Mouse (Mus musculus): ENCODE measurements around the gene Lsm2.

Gene Lsm2

DNA sequence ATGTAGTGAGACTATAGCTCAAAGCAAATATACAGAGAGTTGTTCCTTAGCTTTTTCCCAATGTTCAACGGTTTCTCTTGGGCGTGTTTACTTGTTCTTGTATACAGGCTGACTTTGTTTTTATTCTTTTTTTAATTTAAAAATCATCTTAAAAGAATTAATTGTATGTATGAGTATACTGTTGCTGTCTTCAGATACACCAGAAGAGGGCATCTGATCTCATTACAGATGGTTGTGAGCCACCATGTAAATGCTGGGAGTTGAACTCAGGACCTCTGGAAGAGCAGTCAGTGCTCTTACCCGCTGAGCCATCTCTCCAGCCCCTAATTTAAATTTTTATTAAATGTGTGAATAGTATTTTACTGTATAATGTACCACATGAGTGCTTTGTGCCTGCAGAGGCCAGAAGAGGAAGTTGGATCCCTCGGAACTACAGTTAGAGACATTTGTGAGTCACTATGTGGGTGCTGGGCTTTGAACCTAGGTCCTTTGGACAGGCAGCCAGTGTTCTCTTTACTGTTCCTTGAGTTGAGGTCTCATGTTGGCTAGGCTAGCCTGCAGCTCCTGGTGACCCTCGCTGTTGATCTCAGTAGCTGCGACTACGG is 25.8 kb downstream of the Lsm2 start:
- in situ Hi-C loops (cut with MboI, MseI), result loop anchor here in 1 of 2 experiments (10.0 kb wide), 1 partner anchor 227 kb away; the partner anchor contains the start of genes Atp6v1g2 and Nfkbil1

GRCm38 (mm10) chr17:35009586-35009985 is 27.9 kb downstream of the Lsm2 start:
- in situ Hi-C loops (cut with MboI, MseI), result loop anchor here in 1 of 2 experiments (10.0 kb wide), 1 partner anchor 225 kb away; the partner anchor contains the start of genes Atp6v1g2 and Nfkbil1

DNA sequence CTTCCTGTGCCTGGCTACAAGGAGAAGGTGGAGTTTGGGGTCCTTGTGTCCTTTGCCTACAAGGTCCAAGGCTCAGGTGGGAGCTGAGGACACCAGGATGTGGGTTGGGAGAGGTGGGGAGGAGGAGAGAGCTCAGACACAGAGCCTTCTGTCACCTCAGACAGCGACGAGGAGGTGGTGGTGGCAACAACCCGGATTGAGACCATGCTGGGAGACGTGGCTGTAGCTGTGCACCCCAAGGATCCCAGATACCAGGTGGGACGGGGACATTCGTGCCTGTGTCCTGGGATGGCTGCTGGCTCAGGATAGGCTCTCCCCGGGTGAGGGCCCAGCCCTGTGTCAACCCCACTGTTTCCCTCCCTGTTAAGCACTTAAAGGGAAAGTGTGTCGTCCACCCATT is 29.8 kb downstream of the Lsm2 start:
- in situ Hi-C loops (cut with MboI, MseI), result no loop called here

DNA sequence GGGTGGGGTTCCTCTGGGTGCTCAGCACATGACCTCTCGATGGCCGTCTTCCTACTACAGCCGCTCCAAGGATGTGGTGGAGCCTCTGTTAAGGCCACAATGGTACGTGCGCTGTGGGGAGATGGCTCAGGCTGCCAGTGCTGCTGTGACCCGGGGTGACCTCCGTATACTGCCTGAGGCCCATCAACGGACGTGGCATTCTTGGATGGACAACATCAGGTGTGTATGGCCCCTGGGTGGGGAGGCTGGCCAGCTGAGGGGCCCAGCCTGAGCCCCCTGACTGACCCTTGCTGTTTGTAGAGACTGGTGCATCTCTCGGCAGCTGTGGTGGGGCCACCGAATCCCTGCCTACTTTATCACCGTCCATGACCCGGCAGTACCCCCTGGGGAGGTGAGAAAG is 30.8 kb downstream of the Lsm2 start:
- in situ Hi-C loops (cut with MboI, MseI), result no loop called here

DNA sequence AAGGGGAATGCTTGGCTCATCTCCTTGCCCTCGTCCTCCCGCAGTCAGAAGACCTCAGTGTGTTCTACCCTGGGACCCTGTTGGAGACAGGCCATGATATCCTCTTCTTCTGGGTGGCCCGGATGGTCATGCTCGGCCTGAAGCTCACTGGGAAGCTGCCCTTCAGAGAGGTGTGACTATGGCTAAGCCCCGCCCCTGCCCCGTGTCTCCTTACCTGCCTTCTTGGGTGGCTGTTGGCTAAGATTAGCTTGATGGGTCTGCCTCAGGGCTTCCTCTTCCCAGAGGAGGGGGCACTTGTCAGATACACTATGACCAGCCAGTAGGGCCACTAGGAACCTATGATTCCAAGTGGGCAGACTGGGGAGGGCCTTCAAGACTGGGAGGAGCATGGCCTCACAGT is 31.6 kb downstream of the Lsm2 start:
- in situ Hi-C loops (cut with MboI, MseI), result no loop called here

- in situ Hi-C loops (cut with MboI, MseI), result no loop called here
These were observed 33.6 kb downstream of the Lsm2 start for GRCm38 (mm10) chr17:35015296-35015695.

DNA sequence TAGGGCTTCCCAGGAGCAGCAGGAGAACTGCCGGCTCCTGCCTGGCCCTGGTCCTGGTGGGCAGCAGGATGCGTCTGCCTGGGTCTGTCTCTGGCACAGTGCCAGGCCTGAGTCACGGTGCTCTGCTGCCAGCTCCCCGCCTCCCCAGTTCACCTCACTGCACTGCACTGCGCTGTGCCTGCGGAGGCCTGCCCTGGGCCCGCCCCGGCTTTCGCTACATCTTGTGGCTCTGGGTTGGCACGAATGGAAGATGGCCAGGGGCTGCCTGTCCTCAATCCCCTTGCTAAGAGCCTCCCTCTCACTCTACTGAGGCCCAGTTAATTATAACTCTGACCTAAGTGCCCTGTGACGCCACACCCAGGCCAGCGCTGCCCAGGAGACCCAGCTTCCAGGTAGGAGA is 34.7 kb downstream of the Lsm2 start, which contains the start of gene Vwa7:
Gene Vwa7 (plus strand): TSS at position 204 of the 400 bp plus-strand sequence.
- in situ Hi-C loops (cut with MboI, MseI), result no loop called here

DNA sequence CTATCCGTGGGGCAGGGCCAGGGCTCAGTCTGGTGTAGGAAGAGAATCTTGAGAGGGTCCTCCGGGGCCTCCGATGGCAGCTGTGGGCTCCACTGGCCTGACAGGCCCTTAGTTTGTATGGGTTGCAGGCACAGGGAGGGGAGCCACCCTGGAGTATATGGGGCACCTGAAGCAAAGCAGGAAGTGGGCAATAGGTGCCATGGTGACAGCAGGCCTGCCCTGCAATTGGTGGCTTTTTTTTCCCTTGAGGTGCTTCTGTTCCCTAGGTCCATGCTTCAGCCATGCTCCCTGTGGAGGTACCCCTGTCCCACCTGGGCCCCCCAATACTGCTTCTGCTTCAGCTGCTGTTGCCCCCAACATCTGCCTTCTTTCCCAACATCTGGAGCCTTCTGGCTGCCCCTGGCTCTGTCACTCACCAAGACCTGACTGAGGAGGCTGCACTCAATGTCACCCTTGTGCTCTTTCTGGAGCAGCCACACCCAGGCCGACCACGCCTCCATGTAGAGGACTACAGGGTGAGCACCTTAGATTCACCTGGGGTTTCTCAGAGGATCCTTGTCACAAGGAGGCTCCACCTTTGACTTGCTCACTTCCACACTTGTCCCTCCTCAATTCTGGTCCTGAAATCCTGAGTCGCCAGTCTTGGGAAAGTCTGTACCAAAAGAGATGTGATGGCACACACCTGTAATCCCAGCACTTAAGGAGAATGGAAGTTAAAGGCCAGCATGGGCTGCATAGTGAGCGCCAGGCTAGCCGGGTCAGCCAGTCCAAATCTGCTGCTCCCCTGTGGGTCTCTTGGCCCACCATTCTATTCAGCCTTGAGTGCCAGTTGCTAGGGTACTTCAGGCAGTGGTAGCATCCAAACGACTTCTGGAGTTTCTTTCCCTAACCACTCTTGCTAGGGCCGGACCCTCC is 35.4 kb downstream of the Lsm2 start:
- in situ Hi-C loops (cut with MboI, MseI), result no loop called here

DNA sequence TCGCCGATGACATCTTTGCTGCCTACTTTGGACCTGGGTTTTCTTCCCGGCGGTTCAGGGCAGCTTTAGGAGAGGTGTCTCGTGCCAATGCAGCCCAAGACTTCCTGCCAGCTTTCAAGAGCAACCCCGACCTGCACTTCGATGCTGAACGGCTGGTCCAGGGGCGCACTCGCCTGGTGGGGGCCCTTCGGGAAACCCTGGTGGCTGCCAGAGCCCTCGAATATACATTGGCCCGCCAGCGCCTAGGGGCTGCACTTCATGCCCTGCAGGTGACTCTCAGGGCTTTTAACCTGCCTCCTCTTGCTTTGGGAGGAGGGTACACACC is 36.0 kb downstream of the Lsm2 start:
- in situ Hi-C loops (cut with MboI, MseI), result no loop called here

- in situ Hi-C loops (cut with MboI, MseI), result no loop called here
These were observed 36.5 kb downstream of the Lsm2 start for GRCm38 (mm10) chr17:35018171-35018570.

GRCm38 (mm10) chr17:35019894-35020293 is 38.2 kb downstream of the Lsm2 start:
- in situ Hi-C loops (cut with MboI, MseI), result loop anchor here (5.0 kb wide), 1 partner anchor 42 kb away; no protein-coding TSS in a partner anchor

DNA sequence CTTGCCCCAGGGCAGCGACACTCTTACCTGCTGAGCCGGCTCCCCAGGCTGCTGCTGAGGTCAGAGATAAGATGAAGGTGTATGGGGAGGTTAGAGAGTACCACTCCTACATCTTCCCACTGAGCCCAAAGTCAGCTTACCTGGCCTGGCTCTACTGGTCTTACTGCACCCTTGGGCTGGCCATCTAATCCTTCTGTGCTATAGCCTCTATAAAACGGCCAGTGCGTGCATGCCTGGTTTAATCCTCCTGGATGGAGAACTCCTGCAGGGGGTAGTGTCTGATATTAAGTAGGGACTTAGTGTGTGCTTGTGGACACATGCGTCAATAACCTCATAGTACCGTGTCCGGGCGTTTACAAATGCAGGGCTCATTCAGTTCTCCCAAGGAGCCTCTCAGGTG is 38.9 kb downstream of the Lsm2 start:
- in situ Hi-C loops (cut with MboI, MseI), result loop anchor here (5.0 kb wide), 1 partner anchor 42 kb away; no protein-coding TSS in a partner anchor

DNA sequence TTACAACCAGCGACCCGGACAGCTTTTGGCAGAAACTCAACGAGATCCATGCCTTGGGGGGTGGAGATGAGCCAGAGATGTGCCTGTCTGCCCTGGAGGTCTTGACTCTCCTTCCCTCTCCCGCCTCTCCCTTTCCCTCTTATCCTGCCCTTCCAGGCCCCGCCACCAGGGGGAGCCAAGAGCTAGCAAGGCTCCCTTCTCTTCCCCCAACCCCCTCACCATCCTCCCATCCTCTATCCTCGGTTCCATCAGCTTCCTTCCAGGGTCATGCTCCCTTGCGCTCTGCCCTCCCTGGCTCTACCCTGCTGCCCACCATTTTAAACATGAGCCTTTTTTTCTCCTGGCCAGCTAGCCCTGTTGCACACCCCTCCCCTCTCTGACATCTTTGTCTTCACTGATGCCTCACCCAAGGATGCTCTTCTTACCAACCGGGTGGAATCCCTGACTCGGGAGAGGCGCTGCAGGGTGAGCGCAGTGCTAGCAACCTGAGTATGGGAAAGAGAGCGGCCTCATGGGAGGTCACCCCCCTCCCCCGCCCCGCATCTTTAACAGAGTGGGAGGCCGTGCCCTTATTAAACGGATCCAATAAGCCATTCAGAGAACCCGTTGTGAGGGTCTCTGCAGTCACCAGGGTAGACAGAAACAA is 39.6 kb downstream of the Lsm2 start:
- in situ Hi-C loops (cut with MboI, MseI), result loop anchor here (5.0 kb wide), 1 partner anchor 41 kb away; no protein-coding TSS in a partner anchor

GRCm38 (mm10) chr17:35021842-35022477 is 40.3 kb downstream of the Lsm2 start:
- in situ Hi-C loops (cut with MboI, MseI), result loop anchor here (5.0 kb wide), 1 partner anchor 40 kb away; no protein-coding TSS in a partner anchor

GRCm38 (mm10) chr17:35022541-35023060 is 40.9 kb downstream of the Lsm2 start:
- in situ Hi-C loops (cut with MboI, MseI), result loop anchor here (5.0 kb wide), 1 partner anchor 40 kb away; no protein-coding TSS in a partner anchor

- in situ Hi-C loops (cut with MboI, MseI), result loop anchor here (5.0 kb wide), 1 partner anchor 39 kb away; no protein-coding TSS in a partner anchor
These were observed 41.6 kb downstream of the Lsm2 start for GRCm38 (mm10) chr17:35023221-35023620.

DNA sequence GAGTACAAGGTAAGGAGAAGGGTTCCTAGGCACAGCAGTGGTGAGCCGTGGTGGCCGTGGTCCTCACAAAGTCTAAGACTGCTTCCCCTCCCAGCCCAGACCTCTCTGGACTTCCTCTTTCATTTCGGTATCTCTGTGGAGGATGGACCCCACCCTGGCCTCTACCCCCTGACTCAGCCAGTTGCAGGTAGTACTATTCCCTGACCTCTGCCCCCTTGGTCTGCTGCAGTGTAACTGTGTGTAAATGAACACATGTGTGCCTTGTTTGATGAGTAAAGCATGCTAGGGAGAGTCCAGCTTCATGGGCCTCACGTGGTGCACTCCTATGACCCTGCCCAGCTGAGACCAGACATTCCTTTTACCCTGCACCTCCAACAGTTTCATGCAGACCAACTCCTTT is 42.1 kb downstream of the Lsm2 start:
- in situ Hi-C loops (cut with MboI, MseI), result loop anchor here (5.0 kb wide), 1 partner anchor 39 kb away; no protein-coding TSS in a partner anchor

- in situ Hi-C loops (cut with MboI, MseI), result loop anchor here (5.0 kb wide), 1 partner anchor 38 kb away; no protein-coding TSS in a partner anchor
These were observed 42.6 kb downstream of the Lsm2 start for GRCm38 (mm10) chr17:35024261-35024660.

GRCm38 (mm10) chr17:35024691-35025488 is 43.2 kb downstream of the Lsm2 start:
- in situ Hi-C loops (cut with MboI, MseI), result loop anchor here (5.0 kb wide), 1 partner anchor 37 kb away; no protein-coding TSS in a partner anchor

- in situ Hi-C loops (cut with MboI, MseI), result no loop called here
These were observed 44.5 kb downstream of the Lsm2 start for GRCm38 (mm10) chr17:35026206-35026605.

All from T-helper 17 cell (primary cell).